Mouse (Mus musculus) adrenal gland, adult 18-20 months (tissue): ENCODE measurements around the gene Cfap157. TPM values are rescaled to one million over a fixed set of nuclear protein-coding genes. Genes with fewer than 3 reads are reported as not detected.

ENCODE experiments used
- DNase-seq, 2 experiments: peaks; one replicate each; pipeline ENCODE4 v3.0.0; 2021 to 2022; ENCODE audit warnings: low spot score in 2 of 2
- total RNA-seq, 2 experiments: library from RNA; stranded (reverse); gene quantifications; 1 replicate in 1 of 2; 2 replicates in 1 of 2; pipeline ENCODE4 v1.2.3; 2021

Cfap157 gene
- total RNA-seq, 2 experiments from 2014 or later: 0.16 TPM; not detected in 1

GRCm38 (mm10) chr2:32751665-32752033, 32.6 kb downstream of the Cfap157 start:
- no peak for DNase-seq

DNA sequence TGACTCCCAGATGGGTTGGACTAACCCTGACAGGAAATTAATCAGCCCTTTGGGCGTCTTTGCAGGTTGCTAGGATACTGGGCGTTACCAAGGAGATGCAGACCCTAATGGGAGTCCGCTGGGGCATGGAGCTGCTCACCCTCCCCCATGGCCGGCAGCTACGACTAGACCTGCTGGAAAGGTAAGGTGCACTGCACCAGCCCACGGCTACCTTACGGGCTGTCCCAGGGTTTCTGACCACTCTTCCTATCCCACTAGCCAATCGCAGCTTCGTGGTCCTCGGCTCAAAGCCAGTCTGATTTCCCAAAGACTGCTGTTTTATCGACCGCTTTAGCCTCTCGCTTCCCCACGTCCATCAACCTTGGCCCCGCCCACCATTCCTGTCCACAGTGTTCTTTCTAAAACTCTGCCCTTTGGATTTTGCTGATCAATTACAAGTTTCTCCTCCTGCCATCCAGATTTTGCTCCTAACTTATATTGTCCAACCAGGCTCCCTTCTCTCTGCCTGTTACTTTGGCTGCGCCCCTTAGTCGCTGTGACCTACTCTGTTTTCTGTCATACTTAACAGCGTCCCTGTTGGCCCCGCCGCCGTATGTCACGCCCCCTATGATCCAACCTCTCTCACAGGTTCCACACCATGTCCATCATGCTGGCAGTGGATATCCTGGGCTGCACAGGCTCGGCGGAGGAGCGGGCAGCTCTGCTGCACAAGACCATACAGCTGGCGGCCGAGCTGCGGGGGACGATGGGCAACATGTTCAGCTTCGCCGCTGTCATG, 33.2 kb downstream of the Cfap157 start:
- DNase-seq: peak; percentile 57 to 60

GRCm38 (mm10) chr2:32750199-32750598, 34.0 kb downstream of the Cfap157 start:
- DNase-seq: no peak

- no peak for DNase-seq
Measured at GRCm38 (mm10) chr2:32749082-32749481, 35.1 kb downstream of the Cfap157 start.

DNA sequence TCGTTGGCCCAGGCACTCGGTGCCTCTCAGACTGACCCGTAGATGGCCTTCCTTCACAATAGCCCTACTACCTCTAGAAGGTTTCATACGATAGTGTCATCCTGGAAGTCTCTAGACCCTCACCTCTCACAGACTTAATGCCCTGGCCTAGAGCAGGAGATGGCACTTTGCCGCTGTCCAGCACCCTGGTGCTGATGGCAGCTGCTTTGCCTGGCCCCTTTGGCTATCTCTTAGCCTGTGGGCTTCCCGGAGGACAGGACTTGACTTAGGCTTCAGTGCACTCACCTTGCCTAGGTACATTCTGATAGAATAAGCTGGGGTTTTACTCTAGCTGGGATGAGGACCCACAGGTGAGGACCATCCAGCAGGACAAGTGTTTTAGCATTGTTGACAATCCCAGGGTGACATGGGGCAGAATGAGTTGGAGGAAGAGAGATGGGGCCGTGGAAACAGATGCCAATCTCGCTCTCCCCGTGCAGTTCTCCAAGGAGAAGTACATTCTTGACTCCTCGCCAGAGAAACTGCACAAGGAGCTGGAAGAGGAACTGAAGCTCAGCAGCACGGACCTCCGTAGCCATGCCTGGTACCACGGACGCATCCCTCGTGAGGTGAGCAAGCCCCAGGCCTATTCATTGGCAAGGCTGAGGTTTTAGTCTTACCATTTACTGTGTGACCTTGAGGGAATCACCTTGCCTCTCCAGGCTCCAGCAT, 39.8 kb downstream of the Cfap157 start:
- no peak for DNase-seq

- no peak for DNase-seq
Measured at GRCm38 (mm10) chr2:32742173-32742531, 42.1 kb downstream of the Cfap157 start.

GRCm38 (mm10) chr2:32741273-32742172, 42.7 kb downstream of the Cfap157 start:
- DNase-seq: peak in 1 of 2 experiments; percentile 61

DNA sequence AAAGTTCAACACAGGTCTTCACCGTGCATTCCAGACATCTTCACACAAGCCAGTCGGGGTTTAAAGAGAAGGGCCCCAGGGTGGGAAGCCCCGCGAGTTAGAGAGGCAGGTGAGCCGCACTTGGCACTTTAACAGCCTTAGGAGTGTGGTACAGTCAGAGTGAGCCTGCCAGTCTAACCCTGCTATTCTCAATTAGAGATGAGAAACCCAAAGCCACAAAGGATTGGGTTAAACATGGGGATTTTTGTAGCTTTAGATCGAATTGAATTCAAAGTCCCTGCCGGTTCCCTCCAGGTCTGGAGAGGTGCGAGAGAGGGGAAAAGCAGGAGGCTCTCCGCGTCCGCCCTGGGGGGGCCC, 43.3 kb downstream of the Cfap157 start, which contains the start of gene 6330409D20Rik:
Gene 6330409D20Rik (minus strand): TSS at position 101 of the 357 bp plus-strand sequence.
- no peak for DNase-seq

- DNase-seq: no peak
Measured at GRCm38 (mm10) chr2:32739311-32739710, 44.9 kb downstream of the Cfap157 start.

DNA sequence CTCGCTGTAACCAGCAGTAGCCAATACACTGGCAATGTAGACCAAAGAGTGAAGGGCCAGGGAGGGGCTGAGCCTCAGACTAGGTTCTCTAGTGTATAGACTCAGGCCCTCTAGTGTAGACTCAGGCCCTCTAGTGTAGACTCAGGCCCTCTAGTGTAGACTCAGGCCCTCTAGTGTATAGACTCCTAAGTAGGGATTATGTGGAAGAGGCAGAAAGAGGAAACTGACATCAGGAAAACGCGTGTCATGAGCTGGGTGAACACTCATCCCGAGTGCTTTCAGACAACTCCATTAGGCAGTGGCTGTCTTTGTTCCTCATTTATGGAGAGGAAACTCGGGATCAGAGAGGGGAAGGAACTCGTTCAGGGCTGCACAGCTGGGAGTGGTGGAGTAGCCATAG, 47.2 kb downstream of the Cfap157 start:
- DNase-seq: no peak

DNA sequence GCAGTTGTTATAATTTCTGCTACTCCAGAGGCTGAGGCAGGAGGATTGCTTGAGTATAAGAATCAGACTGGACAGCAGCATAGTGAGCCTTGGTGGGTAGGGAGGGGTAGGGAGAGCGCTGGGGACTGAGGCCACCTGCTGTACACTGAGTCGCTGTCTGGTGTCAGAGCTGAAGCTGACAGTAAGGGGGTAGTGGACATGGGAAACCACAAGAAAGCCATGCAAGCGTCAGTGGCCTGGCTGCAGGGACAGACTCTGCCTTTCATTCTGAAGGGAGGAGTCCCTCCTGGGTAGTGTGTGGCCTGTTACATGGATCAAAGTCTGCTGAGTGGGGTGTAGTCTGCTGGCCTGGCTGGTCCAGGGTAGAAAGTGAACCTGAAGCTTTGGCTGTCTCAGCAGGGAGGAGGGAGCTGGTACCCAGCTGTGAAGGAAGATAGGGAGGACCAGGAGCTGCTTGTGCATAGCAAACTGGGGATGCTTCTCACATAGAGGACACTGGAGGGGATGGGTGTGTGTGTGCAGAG, 47.9 kb downstream of the Cfap157 start:
- DNase-seq: no peak

GRCm38 (mm10) chr2:32734933-32735332, 49.3 kb downstream of the Cfap157 start:
- DNase-seq: no peak

DNA sequence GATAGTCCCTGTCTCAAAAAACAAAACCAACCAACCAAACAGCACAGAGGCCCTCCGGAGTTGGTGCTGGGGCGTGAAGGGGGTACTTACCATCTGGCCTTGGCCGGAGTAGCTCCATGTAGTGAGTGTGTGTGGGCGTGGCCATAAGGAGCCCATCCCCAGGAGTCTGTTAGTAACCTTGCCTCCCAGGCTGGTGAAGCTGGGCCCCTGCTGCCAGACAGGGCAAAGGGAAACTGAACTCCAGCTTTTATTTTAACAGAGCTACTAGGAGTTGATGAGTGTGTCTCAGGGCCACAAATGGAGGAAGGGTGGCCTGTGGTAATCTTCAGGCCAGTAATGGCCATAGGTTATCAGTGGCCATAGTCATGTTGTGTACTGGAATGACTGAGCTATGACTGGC, 49.7 kb downstream of the Cfap157 start:
- no peak for DNase-seq

DNA sequence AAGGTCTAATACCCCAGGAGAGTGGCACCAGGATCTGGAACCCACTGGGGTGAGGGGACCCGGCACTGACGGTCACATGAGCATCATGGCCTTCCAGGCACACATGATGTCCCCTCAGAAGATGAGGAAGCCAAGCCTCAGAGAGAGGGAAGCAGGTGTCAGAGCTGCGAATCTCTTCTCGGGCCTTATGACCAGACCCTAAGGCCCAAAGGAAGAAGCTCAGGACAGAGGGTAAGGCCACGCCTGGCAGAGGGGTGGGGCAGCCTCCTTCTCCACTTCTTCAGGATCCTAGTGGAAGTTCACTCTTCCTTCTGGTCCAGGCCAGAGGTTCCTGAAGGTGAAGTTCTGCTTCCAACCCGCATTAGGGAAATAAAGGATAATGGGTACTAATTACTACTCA, 51.5 kb downstream of the Cfap157 start:
- DNase-seq: no peak

DNA sequence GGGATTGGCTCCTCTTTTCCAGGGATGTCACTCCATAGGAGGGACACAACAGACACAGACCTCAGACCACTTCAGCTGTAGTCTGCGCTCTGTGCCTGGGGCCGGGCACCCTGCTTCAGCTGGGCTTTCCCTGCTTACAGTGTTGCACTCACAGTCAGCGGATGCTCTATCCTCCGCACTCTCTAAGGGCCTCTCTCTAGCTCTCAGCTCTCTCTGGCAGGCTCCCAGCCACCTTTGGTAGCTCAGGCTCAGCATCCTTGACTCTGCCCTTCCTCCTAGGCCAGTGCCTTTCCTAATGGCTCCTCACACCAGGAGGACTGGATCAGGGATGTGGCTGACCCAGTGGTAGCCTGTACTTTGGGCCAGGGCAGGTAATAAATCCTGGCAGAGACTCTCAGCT, 52.3 kb downstream of the Cfap157 start:
- no peak for DNase-seq

GRCm38 (mm10) chr2:32730854-32731253, 53.4 kb downstream of the Cfap157 start:
- no peak for DNase-seq

GRCm38 (mm10) chr2:32729547-32729946, 54.7 kb downstream of the Cfap157 start:
- no peak for DNase-seq

GRCm38 (mm10) chr2:32728463-32728862, 55.8 kb downstream of the Cfap157 start:
- DNase-seq: no peak

DNA sequence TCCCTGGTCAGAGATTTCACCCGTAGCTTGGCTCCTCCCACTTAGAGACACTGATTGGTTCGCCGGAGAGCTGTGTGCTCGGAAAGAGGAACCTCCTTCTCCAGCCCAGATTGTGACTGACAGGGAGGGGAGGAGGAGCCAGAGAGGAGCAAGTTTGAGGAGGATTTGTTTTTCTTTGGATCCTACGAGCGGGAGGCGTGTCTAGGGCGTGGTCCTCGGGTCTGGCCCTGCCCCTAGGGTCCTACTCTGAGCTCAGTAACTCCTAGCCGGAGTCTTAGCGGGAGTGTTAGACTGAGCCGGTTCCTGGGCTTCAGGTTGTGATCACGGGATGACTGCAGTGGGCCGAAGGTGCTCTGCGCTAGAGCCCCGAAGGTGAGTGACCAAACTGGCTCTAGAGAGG, 56.8 kb downstream of the Cfap157 start:
- peak; percentile 79 to 83 for DNase-seq
